Mouse (Mus musculus) bone marrow macrophage, adult 2 months (primary cell): ENCODE results near the gene Clec3a. TPM values are rescaled to one million over a fixed set of nuclear protein-coding genes. Genes with fewer than 3 reads are reported as not detected.

Source experiments
- H3K27ac ChIP-seq: 2 replicates; pipeline ENCODE4 v1.5.1; 2012; ENCODE audit warnings: low read depth, low read length; ENCODE audit not compliant: insufficient read depth
- H3K4me1 ChIP-seq: 2 replicates; pipeline ENCODE4 v1.6.1; 2012; ENCODE audit warnings: low read length; ENCODE audit not compliant: control insufficient read depth, insufficient read depth
- H3K4me3 ChIP-seq: 2 replicates; pipeline ENCODE4 v1.5.1; 2012; ENCODE audit warnings: mild to moderate bottlenecking, low read length, moderate library complexity; ENCODE audit not compliant: insufficient read depth
- CTCF ChIP-seq: IDR thresholded peaks from 2 replicates; pipeline ENCODE4 v1.5.1; 2012; ENCODE audit warnings: low read depth, mild to moderate bottlenecking, low read length, moderate library complexity
- POLR2A ChIP-seq: IDR thresholded peaks from 2 replicates; pipeline ENCODE4 v1.6.1; 2012; ENCODE audit warnings: mild to moderate bottlenecking, low read depth, low read length, borderline replicate concordance
- polyA plus RNA-seq: library from polyadenylated mRNA; stranded (reverse); fragments of >200 nt; gene quantifications from 2 replicates; pipeline ENCODE4 v1.2.4, GENCODE M21; 2012; ENCODE audit not compliant: missing spikeins, insufficient read depth, insufficient read length

Clec3a gene
- polyA plus RNA-seq, 1 experiment: not detected

- peaks cover 3% of the 10 kb centered on the region for H3K4me1 ChIP-seq
- no peak for TF ChIP-seq CTCF
- no peak for TF ChIP-seq POLR2A
- H3K4me3 ChIP-seq: no peak overlapping the region
- no peak overlapping the region for H3K27ac ChIP-seq
Measured at GRCm38 (mm10) chr8:114452781-114453221, 34.9 kb downstream of the Clec3a start.

GRCm38 (mm10) chr8:114455302-114455701 lies 37.4 kb downstream of the Clec3a start:
- Histone ChIP-seq H3K27ac (no peak overlapping the region), H3K4me1 (peaks cover 3% of the 10 kb centered on the region), H3K4me3 (no peak overlapping the region)
- no peak for TF ChIP-seq CTCF
- TF ChIP-seq POLR2A: no peak

- Histone ChIP-seq H3K27ac (no peak overlapping the region), H3K4me1 (peaks cover 3% of the 10 kb centered on the region), H3K4me3 (no peak overlapping the region)
- TF ChIP-seq POLR2A (no peak), CTCF (no peak)
Measured at GRCm38 (mm10) chr8:114455953-114456352, 38.1 kb downstream of the Clec3a start.

GRCm38 (mm10) chr8:114458113-114458784 lies 40.4 kb downstream of the Clec3a start:
- no peak overlapping the region for H3K4me3 ChIP-seq
- H3K4me1 ChIP-seq: no peaks in the 10 kb centered on the region; the same call in 1 of the 2 replicates
- H3K27ac ChIP-seq: no peak overlapping the region
- no peak for TF ChIP-seq POLR2A
- TF ChIP-seq CTCF: no peak

GRCm38 (mm10) chr8:114460600-114460999 lies 42.7 kb downstream of the Clec3a start:
- Histone ChIP-seq H3K4me1 (no peaks in the 10 kb centered on the region; the same call in 1 of the 2 replicates), H3K27ac (no peak overlapping the region), H3K4me3 (no peak overlapping the region)
- TF ChIP-seq POLR2A (no peak), CTCF (no peak)

- H3K4me1 ChIP-seq: no peaks in the 10 kb centered on the region; the same call in 1 of the 2 replicates
- TF ChIP-seq POLR2A (no peak), CTCF (no peak)
- no peak overlapping the region for H3K27ac ChIP-seq
- H3K4me3 ChIP-seq: no peak overlapping the region
Measured at GRCm38 (mm10) chr8:114462591-114462990, 44.7 kb downstream of the Clec3a start.

GRCm38 (mm10) chr8:114463305-114463704 lies 45.4 kb downstream of the Clec3a start:
- TF ChIP-seq CTCF: no peak
- no peak for TF ChIP-seq POLR2A
- Histone ChIP-seq H3K27ac (no peak overlapping the region), H3K4me3 (no peak overlapping the region), H3K4me1 (no peaks in the 10 kb centered on the region; the same call in 1 of the 2 replicates)

- Histone ChIP-seq H3K27ac (no peak overlapping the region), H3K4me3 (no peak overlapping the region)
Measured at GRCm38 (mm10) chr8:114468526-114469207, 50.8 kb downstream of the Clec3a start.

GRCm38 (mm10) chr8:114469208-114469590 lies 51.3 kb downstream of the Clec3a start:
- no peak overlapping the region for H3K4me3 ChIP-seq
- TF ChIP-seq POLR2A (no peak), CTCF (no peak)
- peaks cover 7% of the 10 kb centered on the region for H3K4me1 ChIP-seq
- no peak overlapping the region for H3K27ac ChIP-seq

More at GRCm38 (mm10) chr8:114468526-114469207, 50.8 kb downstream of the Clec3a start:
- peaks cover 4% of the 10 kb centered on the region for H3K4me1 ChIP-seq
- no peak for TF ChIP-seq POLR2A
- no peak for TF ChIP-seq CTCF

- Histone ChIP-seq H3K4me1 (peaks cover 18% of the 10 kb centered on the region), H3K4me3 (no peak overlapping the region), H3K27ac (peak overlapping the region; percentile 84)
- TF ChIP-seq POLR2A (no peak), CTCF (no peak)
Measured at GRCm38 (mm10) chr8:114473546-114473945, 55.7 kb downstream of the Clec3a start.

Other genes with a start within 250 kb of the Clec3a start
- gene Vat1l, start 212.5 kb upstream of the Clec3a start, polyA plus RNA-seq: not detected in 2 replicates
- 11.4 and 12.4 TPM in 2 replicates for gene Wwox, start 21.6 kb downstream of the Clec3a start, polyA plus RNA-seq